Mouse (Mus musculus) right cerebral cortex, postnatal 4 days (tissue): ENCODE data around the gene Sipa1l1.
"Not testable (repeated sequence)": the region's sequence is repeated elsewhere in the genome, so short reads cannot be mapped to it uniquely, and the experiment has no call there.

Source experiments
- DNase-seq: peaks from one replicate; pipeline ENCODE4 v3.0.0-alpha.2; 2022

The Sipa1l1 gene

GRCm38 (mm10) chr12:82441479-82441878 lies 272.4 kb downstream of the Sipa1l1 start:
- no peak for DNase-seq

- no peak for DNase-seq
These were observed 277.5 kb downstream of the Sipa1l1 start for GRCm38 (mm10) chr12:82446609-82447024.

- no peak for DNase-seq
These were observed 279.2 kb downstream of the Sipa1l1 start for GRCm38 (mm10) chr12:82448129-82448815.

- DNase-seq, result no peak
These were observed 283.3 kb downstream of the Sipa1l1 start for GRCm38 (mm10) chr12:82452428-82452827.

GRCm38 (mm10) chr12:82454415-82454814 lies 285.3 kb downstream of the Sipa1l1 start:
- no peak for DNase-seq

GRCm38 (mm10) chr12:82455700-82456413 lies 286.7 kb downstream of the Sipa1l1 start:
- DNase-seq, result no peak

GRCm38 (mm10) chr12:82456414-82456805 lies 287.3 kb downstream of the Sipa1l1 start:
- DNase-seq, result no peak

- DNase-seq, result no peak
These were observed 288.5 kb downstream of the Sipa1l1 start for GRCm38 (mm10) chr12:82457609-82458008.

- DNase-seq, result peak; percentile 36
These were observed 288.9 kb downstream of the Sipa1l1 start for GRCm38 (mm10) chr12:82458017-82458416.

- DNase-seq, result no peak
These were observed 298.1 kb downstream of the Sipa1l1 start for GRCm38 (mm10) chr12:82467234-82467633.

- DNase-seq, result peak; percentile 58
These were observed 298.5 kb downstream of the Sipa1l1 start for GRCm38 (mm10) chr12:82467641-82468040.

- DNase-seq, result peak; percentile 36
These were observed 299.3 kb downstream of the Sipa1l1 start for GRCm38 (mm10) chr12:82468416-82468815.

- DNase-seq, result peak; percentile 87
These were observed 300.7 kb downstream of the Sipa1l1 start for GRCm38 (mm10) chr12:82469706-82470361.

GRCm38 (mm10) chr12:82470362-82470936 lies 301.3 kb downstream of the Sipa1l1 start:
- peak; percentile 74 for DNase-seq

- DNase-seq, result no peak
These were observed 303.7 kb downstream of the Sipa1l1 start for GRCm38 (mm10) chr12:82472796-82473195.

- DNase-seq, result no peak
These were observed 304.1 kb downstream of the Sipa1l1 start for GRCm38 (mm10) chr12:82473238-82473637.

GRCm38 (mm10) chr12:82474409-82474808 lies 305.3 kb downstream of the Sipa1l1 start:
- DNase-seq, result no peak

GRCm38 (mm10) chr12:82476028-82476427 lies 306.9 kb downstream of the Sipa1l1 start:
- DNase-seq, result no peak

GRCm38 (mm10) chr12:82476580-82476979 lies 307.5 kb downstream of the Sipa1l1 start:
- no peak for DNase-seq

- DNase-seq, result no peak
These were observed 308.7 kb downstream of the Sipa1l1 start for GRCm38 (mm10) chr12:82477826-82478225.

- DNase-seq, result no peak
These were observed 309.1 kb downstream of the Sipa1l1 start for GRCm38 (mm10) chr12:82478256-82478655.

GRCm38 (mm10) chr12:82479393-82479792 lies 310.3 kb downstream of the Sipa1l1 start:
- no peak for DNase-seq

- DNase-seq, result not testable (repeated sequence)
These were observed 311.3 kb downstream of the Sipa1l1 start for GRCm38 (mm10) chr12:82480425-82480824.
